Mouse (Mus musculus) MEL (cell line): ENCODE measurements at regions not wholly inside any gene's neighbourhood (a gene's known extent, or its start where the extent isn't known, plus 50 kb on each side); places are given as distances from the start of the nearest gene placed in this dataset.

Experiments
- DNase-seq: peaks from one replicate; pipeline ENCODE4 v3.0.0; 2011; ENCODE audit warnings: low read depth, low spot score
- H3K27ac ChIP-seq: 2 replicates; pipeline ENCODE4 v1.5.1; 2012; ENCODE audit warnings: low read depth, mild to moderate bottlenecking, control low read depth, low read length, moderate library complexity; ENCODE audit not compliant: control insufficient read depth
- H3K27me3 ChIP-seq, 2 experiments: fragments of 150-350 bp in 1 of 2; sonication (generic) in 1 of 2; 2 replicates each; pipeline ENCODE4 v1.6.1; 2012; ENCODE audit warnings: low read length in 2 of 2, mild to moderate bottlenecking in 2 of 2, improper control_type of control experiment in 1 of 2, moderate library complexity in 1 of 2; ENCODE audit not compliant: insufficient read depth in 2 of 2, control insufficient read depth in 1 of 2
- H3K36me3 ChIP-seq, 2 experiments: 2 replicates each; pipeline ENCODE4 v1.6.1; 2012 to 2014; ENCODE audit warnings: low read length in 2 of 2, improper control_type of control experiment in 1 of 2, inconsistent platforms in 1 of 2, mild to moderate bottlenecking in 1 of 2; ENCODE audit not compliant: insufficient read depth in 2 of 2, control insufficient read depth in 1 of 2
- H3K4me1 ChIP-seq, 2 experiments: fragments of 150-350 bp in 1 of 2; sonication (generic) in 1 of 2; 2 replicates each; pipeline ENCODE4 v1.6.1; 2012; ENCODE audit warnings: low read length in 2 of 2, improper control_type of control experiment in 1 of 2, mild to moderate bottlenecking in 1 of 2; ENCODE audit not compliant: insufficient read depth in 2 of 2, control insufficient read depth in 1 of 2
- H3K4me3 ChIP-seq, 2 experiments: fragments of 150-350 bp in 1 of 2; sonication (generic) in 1 of 2; 2 replicates each; pipeline ENCODE4 v1.5.1; 2012; ENCODE audit warnings: low read depth in 2 of 2, low read length in 2 of 2, mild to moderate bottlenecking in 2 of 2, moderate library complexity in 2 of 2, control low read depth in 1 of 2, improper control_type of control experiment in 1 of 2; ENCODE audit not compliant: control insufficient read depth in 1 of 2, insufficient read depth in 1 of 2
- H3K79me2 ChIP-seq: 2 replicates; pipeline ENCODE4 v1.6.1; 2012; ENCODE audit warnings: mild to moderate bottlenecking, low read length, moderate library complexity; ENCODE audit not compliant: control insufficient read depth, poor library complexity, insufficient read depth
- H3K9ac ChIP-seq: 2 replicates; pipeline ENCODE4 v1.6.1; 2012; ENCODE audit warnings: low read depth, mild to moderate bottlenecking, control low read depth, low read length, moderate library complexity; ENCODE audit not compliant: control insufficient read depth, poor library complexity, severe bottlenecking
- H3K9me3 ChIP-seq: fragments of 150-350 bp; sonication (generic); replicated peaks from 2 replicates; pipeline ENCODE4 v1.6.1; 2012; ENCODE audit warnings: mild to moderate bottlenecking, low read length, improper control_type of control experiment, moderate library complexity; ENCODE audit not compliant: insufficient read depth
- BHLHE40 ChIP-seq: IDR thresholded peaks from 2 replicates; pipeline ENCODE4 v1.6.1; 2012; ENCODE audit warnings: low read depth, mild to moderate bottlenecking, inconsistent platforms, low read length, improper control_type of control experiment, borderline replicate concordance
- CHD1 ChIP-seq: IDR thresholded peaks from 2 replicates; pipeline ENCODE4 v1.6.1; 2012; ENCODE audit warnings: low read depth, mild to moderate bottlenecking, inconsistent platforms, low read length, improper control_type of control experiment
- ELF1 ChIP-seq: IDR thresholded peaks from 2 replicates; pipeline ENCODE4 v1.6.1; 2014; ENCODE audit warnings: low read depth, mild to moderate bottlenecking, inconsistent platforms, low read length, improper control_type of control experiment, moderate library complexity
- ETS1 ChIP-seq: IDR thresholded peaks from 2 replicates; pipeline ENCODE4 v1.6.1; 2012; ENCODE audit warnings: low read depth, mild to moderate bottlenecking, inconsistent platforms, low read length, improper control_type of control experiment, moderate library complexity
- GATA1 ChIP-seq: IDR thresholded peaks from 2 replicates; pipeline ENCODE4 v1.6.1; 2011; ENCODE audit warnings: low read depth, low read length, improper control_type of control experiment
- HCFC1 ChIP-seq: IDR thresholded peaks from 2 replicates; pipeline ENCODE4 v1.6.1; 2012; ENCODE audit warnings: low read depth, mild to moderate bottlenecking, inconsistent platforms, low read length, improper control_type of control experiment, moderate library complexity
- KAT2A ChIP-seq: conservative IDR thresholded peaks from 2 replicates; pipeline ENCODE4 v1.6.1; 2012; ENCODE audit warnings: low read depth, low read length, improper control_type of control experiment, inconsistent platforms
- MAFK ChIP-seq: IDR thresholded peaks from 2 replicates; pipeline ENCODE4 v1.6.1; 2011; ENCODE audit warnings: low read depth, mild to moderate bottlenecking, low read length, improper control_type of control experiment, borderline replicate concordance
- MAX ChIP-seq: IDR thresholded peaks from 2 replicates; pipeline ENCODE4 v1.6.1; 2011; ENCODE audit warnings: low read length, improper control_type of control experiment
- MEF2A ChIP-seq: IDR thresholded peaks from 2 replicates; pipeline ENCODE4 v1.6.1; 2014; ENCODE audit warnings: low read depth, mild to moderate bottlenecking, inconsistent platforms, low read length, improper control_type of control experiment; ENCODE audit not compliant: poor library complexity, insufficient replicate concordance, severe bottlenecking; ENCODE audit errors: extremely low read depth
- MXI1 ChIP-seq: IDR thresholded peaks from 2 replicates; pipeline ENCODE4 v1.6.1; 2011; ENCODE audit warnings: mild to moderate bottlenecking, low read depth, low read length, improper control_type of control experiment
- MYB ChIP-seq: IDR thresholded peaks from 2 replicates; pipeline ENCODE4 v1.6.1; 2011; ENCODE audit warnings: mild to moderate bottlenecking, low read depth, low read length, improper control_type of control experiment
- NELFE ChIP-seq: IDR thresholded peaks from 2 replicates; pipeline ENCODE4 v1.6.1; 2011; ENCODE audit warnings: low read depth, low read length, improper control_type of control experiment
- POLR2A ChIP-seq, 2 experiments: IDR thresholded peaks; 2 replicates each; pipeline ENCODE4 v1.6.1; 2011 to 2012; ENCODE audit warnings: low read length in 2 of 2, mild to moderate bottlenecking in 2 of 2, control low read depth in 1 of 2, improper control_type of control experiment in 1 of 2, low read depth in 1 of 2, moderate library complexity in 1 of 2; ENCODE audit not compliant: control insufficient read depth in 1 of 2, insufficient read depth in 1 of 2, poor library complexity in 1 of 2
- POLR2AphosphoS5 ChIP-seq: IDR thresholded peaks from 2 replicates; pipeline ENCODE4 v1.6.1; 2012; ENCODE audit warnings: low read depth, borderline replicate concordance, mild to moderate bottlenecking, inconsistent platforms, low read length, moderate library complexity, mixed read lengths
- RAD21 ChIP-seq: IDR thresholded peaks from 2 replicates; pipeline ENCODE4 v1.6.1; 2011; ENCODE audit warnings: mild to moderate bottlenecking, low read depth, low read length, improper control_type of control experiment
- SMC3 ChIP-seq: IDR thresholded peaks from 2 replicates; pipeline ENCODE4 v1.6.1; 2011; ENCODE audit warnings: low read depth, low read length, improper control_type of control experiment
- TAL1 ChIP-seq: IDR thresholded peaks from 2 replicates; pipeline ENCODE4 v1.6.1; 2012; ENCODE audit warnings: mild to moderate bottlenecking, inconsistent platforms, low read length, moderate library complexity, mixed read lengths
- TBP ChIP-seq: IDR thresholded peaks from 2 replicates; pipeline ENCODE4 v1.8.0; 2011; ENCODE audit warnings: low read depth, low read length, improper control_type of control experiment
- TCF12 ChIP-seq: IDR thresholded peaks from 2 replicates; pipeline ENCODE4 v1.6.1; 2014; ENCODE audit warnings: low read depth, mild to moderate bottlenecking, inconsistent platforms, low read length, improper control_type of control experiment, moderate library complexity
- USF2 ChIP-seq, 2 experiments: IDR thresholded peaks; 2 replicates each; pipeline ENCODE4 v1.6.1; 2011 to 2012; ENCODE audit warnings: improper control_type of control experiment in 2 of 2, low read length in 2 of 2, borderline replicate concordance in 1 of 2, inconsistent platforms in 1 of 2, low read depth in 1 of 2, mild to moderate bottlenecking in 1 of 2; ENCODE audit not compliant: insufficient read depth in 1 of 2
- ZKSCAN1 ChIP-seq: IDR thresholded peaks from 2 replicates; pipeline ENCODE4 v1.6.1; 2012; ENCODE audit warnings: low read depth, mild to moderate bottlenecking, inconsistent platforms, low read length, improper control_type of control experiment, moderate library complexity
- ZMIZ1 ChIP-seq: IDR thresholded peaks from 2 replicates; pipeline ENCODE4 v1.6.1; 2012; ENCODE audit warnings: low read depth, mild to moderate bottlenecking, inconsistent platforms, low read length, improper control_type of control experiment, moderate library complexity

DNA sequence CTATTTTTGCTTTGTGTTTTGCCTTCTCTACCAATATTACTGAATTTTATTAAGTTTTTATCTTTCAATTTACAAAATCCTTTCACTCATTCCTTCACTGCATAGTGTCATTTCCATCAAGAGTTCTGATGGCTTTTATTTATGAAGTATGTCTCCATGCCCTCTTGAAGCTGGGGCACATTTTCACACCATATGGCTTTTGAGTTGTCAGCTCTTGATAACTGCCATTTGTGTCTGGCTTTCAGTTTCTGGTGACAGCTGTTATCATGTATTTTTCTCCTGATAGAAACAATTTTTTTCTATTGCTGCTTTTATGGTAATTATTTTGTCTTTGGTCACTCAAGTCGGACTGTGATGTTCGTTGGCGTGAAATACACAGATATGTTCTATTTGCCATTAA is 756.5 kb downstream of the Fat4 start:
- H3K4me3 ChIP-seq: no peak overlapping the region
- no peaks in the 10 kb centered on the region for H3K9me3 ChIP-seq
- H3K9ac ChIP-seq: no peak overlapping the region
- TF ChIP-seq USF2 (IDR thresholded peaks at IDR 0.05; ENCODE audit: borderline replicate concordance in 1 of 2, insufficient read depth in 1 of 2, low read depth in 1 of 2, low read length in 2 of 2) (no peak), TCF12 (no peak), ZMIZ1 (no peak), HCFC1 (no peak), NELFE (no peak), RAD21 (no peak), BHLHE40 (no peak), SMC3 (no peak), KAT2A (no peak), GATA1 (no peak), POLR2AphosphoS5 (no peak), TBP (no peak), CHD1 (no peak), POLR2A (IDR thresholded peaks at IDR 0.05; ENCODE audit: control insufficient read depth in 1 of 2, insufficient read depth in 1 of 2, low read depth in 1 of 2, low read length in 2 of 2, poor library complexity in 1 of 2) (no peak)
- no peaks in the 10 kb centered on the region for H3K27me3 ChIP-seq
- H3K36me3 ChIP-seq: no peaks in the 10 kb centered on the region
- H3K27ac ChIP-seq: no peak overlapping the region
- no peak for DNase-seq
- H3K4me1 ChIP-seq: no peaks in the 10 kb centered on the region
- no peaks in the 10 kb centered on the region for H3K79me2 ChIP-seq

DNA sequence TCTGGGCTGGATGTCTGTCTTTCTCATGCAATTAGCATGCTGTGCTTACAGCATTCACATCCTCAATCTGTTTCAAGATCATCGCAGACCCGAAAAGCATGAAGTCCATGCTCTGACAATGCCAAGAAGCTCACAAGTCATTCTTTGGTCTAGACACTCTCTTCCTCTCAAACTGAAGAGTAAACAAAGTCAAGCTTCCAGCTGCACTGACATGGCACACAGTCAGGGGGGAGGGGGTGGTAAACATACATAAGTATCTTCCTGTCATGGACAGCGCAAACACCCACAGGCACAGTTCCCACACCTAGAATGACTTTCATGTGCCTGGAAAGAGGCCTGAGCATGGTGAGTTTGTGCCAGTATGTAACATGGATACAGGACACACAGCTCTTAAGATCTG is 780.1 kb downstream of the Fat4 start:
- Histone ChIP-seq H3K9ac (no peak overlapping the region), H3K79me2 (no peaks in the 10 kb centered on the region), H3K36me3 (no peaks in the 10 kb centered on the region), H3K4me1 (no peaks in the 10 kb centered on the region), H3K4me3 (no peak overlapping the region), H3K27ac (no peak overlapping the region), H3K9me3 (no peaks in the 10 kb centered on the region), H3K27me3 (no peaks in the 10 kb centered on the region)
- no peak for DNase-seq
- no peak for TF ChIP-seq ELF1
- no peak for TF ChIP-seq MYB
- TF ChIP-seq ZKSCAN1: no peak
- no peak for TF ChIP-seq NELFE
- no peak for TF ChIP-seq BHLHE40
- no peak for TF ChIP-seq CHD1
- TF ChIP-seq MXI1: no peak
- TF ChIP-seq MEF2A: no peak
- TF ChIP-seq TAL1: no peak
- no peak for TF ChIP-seq MAX
- no peak for TF ChIP-seq POLR2AphosphoS5
- no peak for TF ChIP-seq MAFK
- TF ChIP-seq ETS1: no peak
